Mouse (Mus musculus) lung, postnatal 36 days (tissue): ENCODE results near the gene Zfp367.

Experiments used
- DNase-seq: peaks from one replicate; pipeline ENCODE4 v3.0.0; 2022; ENCODE audit warnings: mixed read lengths

The Zfp367 gene

DNA sequence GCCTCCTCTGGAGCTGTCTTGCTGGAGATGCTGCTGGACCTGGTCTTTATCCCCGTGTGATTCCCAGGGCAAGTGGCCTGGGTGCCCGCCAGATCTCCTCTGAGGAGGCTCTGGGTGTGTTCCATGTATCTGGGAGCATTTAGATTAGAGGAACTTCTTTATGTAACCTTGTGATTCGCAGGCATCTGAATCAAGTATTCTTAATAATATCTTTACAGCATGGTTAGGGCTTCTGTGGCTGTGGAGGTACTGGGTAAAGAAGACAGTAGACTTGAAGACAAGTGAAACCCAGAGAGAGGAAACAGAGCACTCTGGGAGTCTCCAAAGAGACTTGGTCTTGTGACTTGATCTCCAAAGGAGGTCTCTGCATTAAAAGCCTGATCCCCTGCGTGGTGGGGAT lies 63.9 kb downstream of the Zfp367 start, which contains the start of gene Hsd17b3:
Gene Hsd17b3, minus strand, starts transcription at position 101 of the 400 bp plus-strand sequence.
- no peak for DNase-seq

DNA sequence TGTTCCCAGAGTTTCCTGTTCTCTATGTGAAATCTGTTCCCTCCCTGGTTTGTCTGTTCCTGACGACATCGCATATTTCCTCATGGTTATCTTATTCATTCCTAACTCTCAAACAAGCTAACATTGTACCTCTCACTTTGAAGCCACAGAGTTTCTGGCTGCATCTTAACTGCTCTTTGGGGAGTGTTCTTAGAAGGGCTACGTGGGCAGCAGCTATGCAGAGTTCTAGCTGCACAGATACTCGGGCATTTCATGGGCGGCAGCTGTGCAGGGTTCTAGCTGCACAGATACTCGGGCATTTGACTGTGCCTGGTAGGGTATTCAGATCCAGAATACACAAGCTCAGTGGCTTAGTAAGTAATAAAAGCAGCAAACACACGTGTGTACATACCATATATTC lies 64.9 kb downstream of the Zfp367 start:
- no peak for DNase-seq

GRCm38 (mm10) chr13:64086036-64086435 lies 67.0 kb downstream of the Zfp367 start:
- no peak for DNase-seq

DNA sequence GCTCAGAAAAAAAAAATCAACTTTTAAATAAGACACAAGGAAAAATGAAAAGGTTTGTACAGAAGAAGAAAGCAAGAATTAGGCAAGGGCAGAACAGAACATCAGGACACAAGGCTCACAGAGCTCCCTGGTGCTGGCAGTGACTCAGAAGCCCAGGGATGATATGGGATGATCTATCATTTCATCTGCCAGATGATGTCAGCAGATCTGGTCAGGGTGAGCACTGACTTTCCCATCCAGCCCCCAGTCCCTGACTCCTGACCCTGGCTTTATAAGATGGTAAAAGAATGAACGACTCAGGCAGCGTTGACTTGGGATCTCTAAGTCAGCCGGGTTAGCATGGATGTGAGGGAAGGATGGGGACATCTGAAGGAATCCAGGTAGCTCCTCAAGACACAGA lies 69.7 kb downstream of the Zfp367 start:
- DNase-seq, result no peak
